Mouse (Mus musculus) hematopoietic stem cell, adult 5-6 weeks (primary cell): ENCODE results near the gene Ppfia3. TPM values are rescaled to one million over a fixed set of nuclear protein-coding genes. Genes with fewer than 3 reads are reported as not detected.

Experiments
- ATAC-seq, 2 experiments: fragments of 125-278 bp in 1 of 2; replicated peaks in 1 of 2; 2 replicates each; pipeline ENCODE4 v1.8.0; 2016 to 2017; ENCODE audit warnings: inconsistent platforms in 2 of 2, mild to moderate bottlenecking in 2 of 2, moderate number of reproducible peaks in 2 of 2, low read depth in 1 of 2, moderate TSS enrichment in 1 of 2; ENCODE audit not compliant: low FRiP score in 2 of 2, poor library complexity in 2 of 2, severe bottlenecking in 2 of 2, insufficient read depth in 1 of 2, low TSS enrichment in 1 of 2
- total RNA-seq: library from RNA; stranded (forward); fragments of 172-1452, 232-1000 nt; gene quantifications from 2 replicates; pipeline ENCODE4 v1.2.3, GENCODE M21; 2017

Gene Ppfia3
- not detected in 2 replicates for total RNA-seq

- no peak for ATAC-seq
Observed at GRCm38 (mm10) chr7:45366652-45367019, at the start of gene Ppfia3. Ppfia3 (minus strand) TSS chr7:45367019.

GRCm38 (mm10) chr7:45415636-45416035 lies 48.8 kb upstream of the Ppfia3 start:
- ATAC-seq = peak; percentile 30 to 41; a peak in 1 of 4 replicates

- no peak for ATAC-seq
Observed at GRCm38 (mm10) chr7:45414740-45415224, 48.0 kb upstream of the Ppfia3 start.

- 0 out of 4 replicates have a peak, but pooled peaks of 1 of the 2 experiments have one; percentile 15 for ATAC-seq
Observed at GRCm38 (mm10) chr7:45413864-45414739, 47.3 kb upstream of the Ppfia3 start.

- no peak for ATAC-seq
Observed at GRCm38 (mm10) chr7:45413113-45413863, 46.5 kb upstream of the Ppfia3 start, which contains the start of gene Ntf5. Ntf5 (plus strand) TSS chr7:45413695.

- ATAC-seq = no peak
Observed at GRCm38 (mm10) chr7:45412421-45412820, 45.6 kb upstream of the Ppfia3 start.

GRCm38 (mm10) chr7:45409497-45410163 lies 42.8 kb upstream of the Ppfia3 start:
- no peak for ATAC-seq

- ATAC-seq = no peak
Observed at GRCm38 (mm10) chr7:45408949-45409348, 42.1 kb upstream of the Ppfia3 start.

GRCm38 (mm10) chr7:45408351-45408750 lies 41.5 kb upstream of the Ppfia3 start:
- ATAC-seq = no peak

- ATAC-seq = no peak
Observed at GRCm38 (mm10) chr7:45407836-45408235, 41.0 kb upstream of the Ppfia3 start.

GRCm38 (mm10) chr7:45406157-45407156 lies 39.6 kb upstream of the Ppfia3 start:
- 0 out of 4 replicates have a peak, but pooled peaks of 1 of the 2 experiments have one; percentile 5 for ATAC-seq

- ATAC-seq = peak; percentile 54 to 57; a peak in 3 of 4 replicates
Observed at GRCm38 (mm10) chr7:45405091-45406075, 38.6 kb upstream of the Ppfia3 start, which contains the start of gene Kcna7. Kcna7 (plus strand) TSS chr7:45405653.

GRCm38 (mm10) chr7:45403532-45404261 lies 36.9 kb upstream of the Ppfia3 start:
- ATAC-seq = peak; percentile 64 to 67; a peak in 3 of 4 replicates

- no peak for ATAC-seq
Observed at GRCm38 (mm10) chr7:45401521-45402085, 34.8 kb upstream of the Ppfia3 start.
